Mouse (Mus musculus) cerebellum, adult 9-10 months (tissue): ENCODE measurements around the gene Csrnp3.
A peak's percentile ranks its signal among the peaks of the same experiment; 100 is the strongest.

ENCODE experiments used
- DNase-seq: peaks from one replicate; pipeline ENCODE4 v3.0.0; 2022

Csrnp3 gene

DNA sequence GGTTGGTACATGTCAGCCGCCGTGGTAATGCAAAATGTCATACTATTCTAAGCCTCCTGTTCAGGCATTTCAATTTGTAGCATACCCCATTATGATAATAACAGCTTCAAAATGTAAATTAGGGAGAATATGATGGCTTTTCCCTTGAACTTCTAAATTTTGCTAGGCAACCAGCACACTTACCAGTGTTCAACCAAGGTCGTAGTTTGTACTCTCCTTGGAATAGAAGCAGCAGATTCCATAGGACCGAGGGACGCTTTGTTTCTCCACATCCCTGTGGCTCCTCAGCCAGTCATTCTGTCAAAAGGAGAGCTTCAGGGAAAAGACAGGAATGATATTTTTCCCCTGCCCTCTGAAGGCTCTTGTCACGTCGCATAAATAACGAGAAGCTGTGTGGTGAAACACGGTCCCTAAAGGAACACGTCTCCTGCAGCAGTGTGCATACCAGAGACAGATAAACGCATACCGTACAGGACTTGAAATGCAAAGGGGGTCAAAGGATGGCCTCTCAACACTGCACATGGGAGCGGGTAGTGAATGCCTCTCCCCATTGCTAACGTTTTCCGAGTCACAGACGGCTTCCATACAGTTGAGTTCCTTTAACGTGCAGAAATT, 108.3 kb downstream of the Csrnp3 start:
- no peak for DNase-seq

DNA sequence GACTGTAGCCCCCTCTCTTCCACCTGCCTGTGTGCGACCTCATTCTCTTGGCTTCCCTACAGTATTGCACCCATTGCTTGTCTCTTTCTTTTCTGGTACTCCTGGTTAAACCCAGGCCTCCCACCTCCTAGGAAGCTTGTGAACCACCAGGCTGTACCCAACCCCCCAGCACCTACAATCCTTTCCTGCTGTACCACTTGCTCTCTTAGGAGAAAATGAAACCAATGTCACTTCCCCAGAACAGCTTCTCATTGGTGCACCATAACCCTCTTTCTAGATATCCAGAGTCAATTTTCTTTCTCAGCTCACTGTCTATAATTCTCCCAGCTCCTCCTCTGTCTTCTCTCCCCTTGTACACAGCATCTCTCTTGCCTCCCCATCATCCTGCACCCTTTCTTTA, 110.2 kb downstream of the Csrnp3 start:
- DNase-seq: no peak

DNA sequence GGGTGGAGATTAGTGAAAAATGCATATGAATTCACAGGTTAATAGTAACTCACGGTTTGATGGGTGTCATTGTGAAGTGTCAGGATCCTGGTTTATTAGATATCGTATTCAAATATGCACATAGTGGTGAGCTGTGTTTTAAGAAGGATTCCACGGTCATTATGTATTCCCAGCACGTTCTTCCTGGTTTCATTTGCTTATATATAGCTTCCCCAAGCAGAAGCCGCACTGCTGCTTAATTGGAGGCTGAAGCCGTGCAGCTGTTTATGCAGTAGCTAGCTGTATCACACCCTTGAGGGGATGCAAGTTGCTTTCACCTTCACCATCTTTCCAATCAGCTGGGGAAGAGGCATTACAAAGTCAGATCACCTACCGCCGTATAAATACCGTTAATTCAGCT, 111.2 kb downstream of the Csrnp3 start:
- DNase-seq: no peak

DNA sequence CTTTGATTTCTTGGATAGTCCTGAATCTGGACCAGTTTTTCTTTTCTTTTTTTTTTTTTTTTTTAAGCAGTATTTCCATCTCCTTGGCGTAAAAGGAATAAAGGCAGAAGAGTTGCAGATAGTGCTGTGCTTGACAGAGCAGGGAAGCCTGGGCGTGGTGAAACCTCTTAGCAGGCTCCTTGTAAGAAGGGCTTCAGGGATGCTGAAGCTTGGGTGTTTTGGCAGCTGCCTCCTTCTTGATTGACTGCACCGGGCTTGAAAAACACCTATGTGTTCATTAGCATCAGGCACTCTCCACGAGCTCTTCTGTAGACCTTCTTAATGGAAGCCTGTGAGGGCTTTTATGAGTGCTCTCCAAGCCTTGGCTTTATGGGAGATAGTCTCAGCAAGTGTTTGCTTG, 117.9 kb downstream of the Csrnp3 start:
- DNase-seq: no peak

DNA sequence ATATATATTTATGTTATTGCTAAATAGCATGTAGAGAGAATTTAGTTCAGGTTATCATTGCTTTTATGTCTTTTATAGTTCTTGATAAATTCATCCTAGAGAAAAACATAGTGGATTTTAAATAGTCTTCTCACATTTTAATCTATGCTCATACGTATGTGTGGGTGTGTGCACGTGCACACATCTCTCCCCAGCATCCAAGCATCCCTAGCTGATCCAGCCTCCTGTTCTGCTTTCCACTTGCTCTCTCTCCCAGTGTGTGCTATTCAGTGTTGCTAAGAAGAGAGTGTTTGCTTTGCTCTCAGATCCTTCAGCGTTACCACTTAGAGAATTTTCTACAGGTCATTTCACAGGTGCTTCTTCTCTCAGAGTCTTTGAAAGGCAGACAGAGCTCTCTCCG, 123.2 kb downstream of the Csrnp3 start:
- DNase-seq: no peak

DNA sequence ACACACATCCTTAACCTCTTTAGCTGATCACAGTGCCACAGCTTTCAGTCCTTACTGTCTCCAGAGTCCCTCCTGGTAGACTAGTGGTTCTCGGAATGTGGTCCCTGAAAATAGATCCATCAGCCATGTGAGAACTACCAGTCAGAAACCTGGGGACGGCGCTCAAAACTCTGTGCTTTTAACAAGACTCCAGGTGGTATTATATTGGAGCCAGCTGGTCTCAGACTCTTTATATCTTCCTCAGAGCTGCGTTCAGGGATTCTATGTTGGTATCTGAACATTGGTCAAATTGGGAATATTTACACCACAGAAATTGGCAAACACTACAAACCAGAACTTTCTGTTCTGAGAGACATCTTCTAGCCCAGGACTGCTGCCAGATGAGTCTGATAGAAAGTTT, 128.3 kb downstream of the Csrnp3 start:
- DNase-seq: no peak

DNA sequence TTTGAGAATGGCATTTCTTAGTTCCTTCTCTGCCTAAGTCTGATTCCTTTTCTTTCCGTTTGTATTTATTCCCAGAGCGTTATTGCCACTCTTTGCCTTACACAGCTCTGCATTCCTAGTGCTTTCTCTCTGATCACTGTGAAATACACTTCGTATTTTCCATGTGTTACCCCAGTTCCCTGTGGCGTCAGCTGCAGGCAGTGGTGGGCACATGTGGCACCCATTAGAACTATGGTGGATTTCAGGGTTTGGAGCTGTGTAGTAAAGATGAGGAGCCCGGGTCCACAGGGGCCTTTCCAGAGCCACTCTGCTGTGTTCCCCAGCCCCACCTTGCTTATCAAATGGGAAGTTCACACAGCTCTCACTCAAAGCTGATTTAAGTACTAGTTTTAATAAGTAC, 129.8 kb downstream of the Csrnp3 start:
- no peak for DNase-seq

DNA sequence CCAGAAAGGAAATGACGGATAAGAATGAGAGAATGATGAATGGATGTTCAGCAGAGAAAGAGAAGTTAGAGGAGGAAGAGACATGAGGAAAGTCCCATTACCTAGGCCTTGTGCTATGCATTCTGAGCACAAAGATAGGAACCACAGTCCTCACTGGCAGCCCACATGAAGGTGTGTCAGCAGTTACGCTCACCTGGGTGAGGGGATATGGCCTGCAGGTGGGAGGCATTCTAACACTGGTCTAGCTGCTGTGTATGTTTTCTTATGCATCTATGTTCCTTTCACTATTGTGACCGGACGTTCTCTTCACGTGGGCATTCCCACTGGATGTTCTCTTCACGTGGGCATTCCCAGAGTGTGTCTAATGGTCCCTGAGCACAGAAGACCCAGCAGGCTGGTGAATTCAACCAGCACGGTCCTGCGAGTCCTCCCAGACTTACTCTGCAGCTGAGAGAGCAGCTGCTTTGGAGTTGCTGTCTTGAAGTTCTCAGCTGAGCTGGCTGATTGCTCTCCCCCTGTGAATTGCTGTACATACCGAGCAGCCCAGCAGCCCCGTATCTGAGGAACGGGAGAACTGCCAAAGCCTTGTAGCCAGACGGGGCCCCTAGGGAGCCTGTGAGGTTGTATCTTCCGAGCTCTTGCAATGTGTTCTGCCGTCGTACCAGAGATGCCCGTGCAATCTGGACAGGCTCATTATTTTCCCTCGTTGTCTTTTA, 133.9 kb downstream of the Csrnp3 start:
- DNase-seq: peak; percentile 39

DNA sequence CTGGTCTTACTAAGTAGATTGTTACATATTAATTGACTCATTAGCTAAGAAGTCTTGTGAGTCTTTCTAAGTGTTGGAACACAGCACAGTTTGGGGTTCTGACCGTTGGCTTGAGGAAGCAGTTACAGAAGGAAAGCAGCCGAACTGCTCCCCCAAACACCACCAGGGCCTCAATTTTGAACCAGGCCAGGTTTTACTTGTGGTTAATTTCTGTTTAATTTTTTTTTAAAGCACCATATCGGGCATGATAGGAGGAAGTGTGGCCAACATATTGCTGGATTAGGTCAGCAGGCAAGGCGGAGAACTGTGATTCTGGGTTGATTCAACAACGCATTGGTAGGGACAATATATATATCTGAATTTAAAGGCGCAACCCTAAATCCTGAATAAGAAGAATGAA, 135.9 kb downstream of the Csrnp3 start:
- DNase-seq: no peak

DNA sequence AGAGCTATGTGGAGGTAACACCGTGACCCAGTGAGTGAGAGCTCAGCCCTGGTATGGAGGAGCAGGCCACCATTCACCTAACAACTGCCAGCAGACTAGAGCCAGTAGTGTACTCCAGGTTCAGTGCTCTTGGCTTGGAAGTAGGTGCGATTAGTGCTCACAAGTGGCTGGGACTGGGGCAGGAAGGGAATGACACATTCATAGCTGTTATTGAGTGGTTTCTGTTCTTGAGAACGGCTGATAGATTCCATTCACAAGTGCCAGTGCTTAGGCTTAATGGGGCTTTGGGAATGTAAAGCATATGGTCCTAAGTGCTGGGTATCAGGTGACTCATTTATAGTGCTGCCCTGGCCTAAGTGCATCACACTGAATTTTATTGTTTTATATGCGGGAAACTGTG, 136.4 kb downstream of the Csrnp3 start:
- DNase-seq: no peak

DNA sequence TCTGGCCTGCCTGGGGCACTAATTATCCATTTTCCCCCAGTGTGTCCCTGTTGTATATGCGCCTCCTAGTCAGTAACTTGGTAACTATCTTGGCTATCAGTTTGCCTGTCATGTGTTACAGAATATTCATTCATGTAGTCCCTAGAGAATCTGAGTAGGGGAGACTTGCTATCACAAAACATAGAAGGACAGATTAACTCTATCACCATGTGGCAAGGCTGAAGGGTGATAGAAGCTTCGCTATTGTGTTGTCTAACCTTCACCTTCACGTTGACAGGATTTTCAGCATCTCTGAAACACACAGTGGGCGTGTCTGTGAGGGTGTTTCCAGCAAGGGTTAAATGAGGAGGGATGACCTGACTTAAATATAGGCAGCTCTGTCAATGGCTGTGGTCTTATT, 140.1 kb downstream of the Csrnp3 start:
- DNase-seq: no peak

DNA sequence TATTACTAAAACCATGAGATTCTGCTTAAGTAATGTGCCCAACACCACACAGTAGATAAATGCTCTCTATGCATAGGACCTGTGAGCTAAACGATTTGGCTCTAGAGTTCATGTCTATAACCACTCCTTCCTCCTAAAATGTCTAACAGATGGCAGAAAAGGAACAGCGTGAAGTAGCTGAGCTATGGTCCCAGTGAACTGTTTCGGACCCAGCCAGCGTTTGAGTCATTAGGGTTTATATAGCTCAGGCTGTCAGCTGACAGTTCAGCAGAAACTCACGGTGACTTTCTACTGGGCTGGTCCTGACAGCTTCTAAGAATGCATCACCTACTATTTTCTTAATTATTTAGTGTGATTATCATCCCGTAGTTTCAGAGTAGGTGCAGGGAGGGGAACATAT, 141.5 kb downstream of the Csrnp3 start:
- DNase-seq: peak; percentile 26

DNA sequence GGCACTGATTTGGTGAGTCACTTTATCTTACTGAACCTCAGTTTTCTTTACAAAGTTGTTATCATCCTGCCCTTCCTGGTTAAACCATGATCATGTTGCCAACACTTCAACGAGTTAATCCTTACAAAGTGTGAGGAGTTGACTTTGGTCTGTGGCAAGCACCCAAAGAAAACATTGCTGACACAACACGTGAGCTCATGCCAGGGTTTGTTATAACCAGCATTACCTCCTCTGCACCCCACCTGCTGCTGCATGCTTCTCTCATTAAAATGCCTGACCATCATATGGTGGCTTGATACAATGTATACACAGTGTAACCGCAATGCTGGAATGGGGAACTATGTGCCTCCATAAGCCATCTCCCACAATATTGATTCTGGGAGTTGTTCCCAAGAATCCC, 142.0 kb downstream of the Csrnp3 start:
- DNase-seq: no peak

DNA sequence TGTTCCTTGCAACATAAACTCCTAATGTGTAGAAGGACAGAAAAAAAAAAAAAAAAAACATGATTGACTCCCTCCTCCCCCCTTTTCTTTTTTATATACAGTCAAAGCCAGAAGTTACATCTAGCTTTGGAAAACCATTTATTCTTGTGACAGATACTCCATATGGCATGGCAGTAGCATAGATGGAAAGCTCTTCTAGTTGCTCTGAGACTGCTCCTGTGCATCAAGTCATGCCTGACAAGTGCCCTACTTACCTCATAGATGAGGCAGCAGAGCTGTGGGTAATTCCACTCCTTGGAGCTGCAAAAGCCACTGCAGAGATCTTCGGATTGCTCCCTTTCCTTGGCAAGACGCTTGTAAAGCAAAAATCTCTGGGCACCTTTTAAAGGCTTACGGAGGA, 143.2 kb downstream of the Csrnp3 start:
- DNase-seq: no peak

DNA sequence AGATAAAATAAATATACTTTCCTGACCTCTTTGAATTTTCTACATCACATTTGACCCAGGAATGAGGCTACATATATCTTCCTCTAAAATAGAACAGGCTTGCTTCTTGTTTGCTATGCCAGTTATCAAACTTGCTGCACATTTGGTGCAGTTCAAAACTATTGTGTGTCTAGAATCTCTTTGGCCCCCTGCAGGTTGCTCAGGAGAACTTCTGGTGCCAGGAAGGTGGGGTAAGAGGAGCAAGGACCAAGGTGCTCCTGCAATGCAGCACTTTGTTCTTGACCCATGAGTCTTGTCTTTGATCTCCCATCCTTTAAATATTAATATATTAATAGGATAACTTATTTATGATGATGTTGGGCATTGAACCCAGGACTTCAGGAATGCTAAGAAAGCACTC, 144.5 kb downstream of the Csrnp3 start:
- DNase-seq: no peak

DNA sequence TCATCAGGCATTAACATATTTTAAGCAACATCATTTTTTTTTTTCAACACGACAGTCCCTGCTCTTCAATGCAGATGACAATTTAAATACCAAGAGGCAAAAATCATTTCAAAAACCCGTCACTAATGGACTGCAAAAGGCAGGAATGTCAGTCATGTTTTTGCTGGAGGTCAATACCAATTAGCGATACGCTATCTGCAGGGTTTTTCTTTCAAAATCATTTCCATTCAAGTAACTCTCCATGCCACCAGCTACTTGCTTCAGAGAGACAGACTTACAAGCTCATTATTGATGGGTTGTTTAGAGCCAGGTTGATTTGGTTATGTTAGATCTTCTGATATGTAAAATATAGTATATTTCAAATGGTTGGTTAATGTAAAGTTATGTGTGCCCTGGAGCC, 145.2 kb downstream of the Csrnp3 start:
- no peak for DNase-seq

DNA sequence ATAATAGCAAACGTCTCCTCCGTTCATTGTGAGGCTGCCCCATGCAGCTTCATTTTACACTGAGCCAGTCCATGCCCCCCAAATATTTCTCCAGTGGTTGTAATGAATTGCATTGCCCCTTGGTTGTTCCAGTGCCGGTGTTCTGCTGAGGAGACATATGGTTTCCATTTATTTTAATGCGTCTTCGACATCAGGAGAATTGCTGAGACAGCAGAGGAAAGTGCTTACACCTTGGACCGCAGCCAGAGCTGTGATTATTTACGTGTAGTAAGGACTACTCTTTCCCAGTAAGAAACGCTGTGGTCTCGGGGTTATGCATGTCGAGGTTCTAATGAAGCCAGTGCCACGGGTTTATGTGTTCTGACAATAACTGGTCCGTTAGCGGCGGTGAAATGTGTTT, 147.8 kb downstream of the Csrnp3 start:
- no peak for DNase-seq

DNA sequence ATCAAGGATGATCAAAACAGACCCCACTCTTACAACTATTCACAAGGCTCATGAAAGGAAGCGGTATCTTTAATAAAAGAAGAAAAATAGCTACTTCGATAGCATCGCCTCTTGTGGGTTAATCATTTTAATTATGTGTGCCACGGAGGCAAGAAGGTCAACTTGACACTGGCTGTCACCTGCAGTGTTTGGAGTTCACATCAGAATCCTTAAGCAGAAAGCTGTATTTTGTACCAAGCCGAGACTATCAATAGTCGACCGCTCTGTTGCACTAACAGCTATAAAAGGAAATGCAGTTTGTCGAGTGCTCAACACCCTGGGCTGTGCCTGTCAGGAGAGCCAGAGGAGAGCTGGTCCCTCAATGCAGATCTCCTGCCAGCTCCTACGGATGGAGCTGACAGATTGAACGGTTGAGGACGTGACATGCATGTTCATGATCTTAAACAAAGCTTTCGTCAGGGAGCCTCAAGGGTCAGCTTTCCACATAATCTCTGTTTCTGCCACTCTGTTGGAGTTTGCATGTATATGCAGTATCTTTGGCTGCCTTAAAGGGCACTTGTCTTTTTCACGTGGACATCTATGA, 149.4 kb downstream of the Csrnp3 start:
- DNase-seq: no peak

DNA sequence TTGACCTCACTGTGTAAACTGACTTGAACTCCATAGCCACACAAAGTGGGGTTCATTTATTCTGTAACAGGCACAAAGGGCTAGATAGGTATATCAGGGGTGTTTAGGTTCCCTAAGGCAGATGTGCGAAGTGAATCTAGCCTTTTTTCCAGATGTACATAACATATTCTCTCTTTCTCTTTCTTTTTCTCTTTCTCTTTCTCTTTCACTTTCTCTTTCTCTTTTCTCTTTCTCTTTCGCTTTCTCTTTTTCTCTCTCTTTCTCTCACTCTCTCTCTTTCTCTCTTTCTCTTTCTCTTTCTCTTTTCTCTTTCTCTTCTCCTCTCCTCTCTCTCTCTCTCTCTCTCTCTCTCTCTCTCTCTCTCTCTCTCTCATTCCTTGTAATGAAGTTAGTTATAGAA, 153.2 kb downstream of the Csrnp3 start:
- no peak for DNase-seq

DNA sequence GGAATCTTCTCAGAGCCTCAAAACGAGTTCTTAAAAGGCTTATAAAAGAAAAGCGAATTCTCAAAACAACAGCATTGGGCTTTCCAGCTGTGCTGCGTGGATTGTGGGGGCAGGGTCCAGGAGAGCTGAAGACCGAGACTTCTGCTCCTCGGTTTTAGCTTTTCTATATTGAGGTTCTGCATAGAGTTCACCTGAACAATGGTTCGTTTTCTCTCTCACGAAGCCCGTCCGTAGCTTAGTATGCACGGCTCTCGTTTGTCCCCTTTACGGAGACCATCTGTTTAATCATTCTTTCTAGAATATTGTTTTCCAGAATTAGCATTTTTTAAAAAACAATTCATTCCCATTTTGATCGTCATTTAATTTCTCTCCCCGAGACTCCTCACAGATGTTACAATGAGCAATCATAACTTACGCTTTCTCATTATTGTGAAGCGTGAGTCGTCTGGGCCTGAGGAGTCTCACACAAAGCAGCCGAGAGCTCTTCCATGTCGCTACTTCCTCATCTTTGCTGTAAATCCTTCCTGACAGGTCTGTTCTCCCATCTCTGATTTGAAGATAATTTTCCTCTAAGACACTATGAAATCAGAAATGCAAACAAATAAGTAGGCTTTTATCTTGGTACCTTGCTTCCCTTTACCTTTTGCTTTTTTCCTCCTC, 163.6 kb downstream of the Csrnp3 start:
- no peak for DNase-seq

DNA sequence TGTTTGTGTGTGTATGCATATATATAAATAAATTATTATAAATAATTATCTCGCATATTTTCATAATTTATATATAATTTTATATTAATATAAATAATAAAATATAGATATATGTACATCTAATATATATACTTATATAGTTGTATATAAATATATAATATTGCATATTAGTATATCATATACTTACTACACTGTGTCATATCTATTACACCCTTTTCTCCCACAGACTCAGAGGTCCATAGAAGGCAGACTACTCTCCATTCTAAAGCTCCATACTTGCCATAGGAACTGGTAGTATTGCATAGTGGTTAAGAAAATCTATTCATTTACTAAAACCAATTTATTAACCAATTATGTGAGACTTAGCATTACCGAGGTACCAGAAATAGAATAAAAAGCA, 164.1 kb downstream of the Csrnp3 start:
- DNase-seq: no peak

DNA sequence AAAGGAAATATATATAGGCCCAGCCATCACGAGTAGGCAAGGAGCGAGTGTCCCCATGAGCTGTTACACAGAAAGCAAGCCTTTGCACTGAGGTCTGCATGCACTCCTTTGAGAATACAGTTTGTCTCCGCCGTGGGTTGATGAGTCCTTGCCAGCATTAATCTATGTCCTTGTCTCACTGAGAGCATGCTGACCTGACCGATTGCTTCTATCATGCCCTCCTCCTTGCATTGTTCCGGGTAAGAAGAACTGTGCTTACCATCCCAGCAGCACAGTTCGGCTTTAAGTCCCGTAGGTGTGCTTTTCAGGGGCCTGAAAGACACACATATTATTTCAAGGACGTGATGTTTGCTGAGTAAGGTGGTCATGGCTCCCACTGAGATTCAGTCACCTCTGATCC, 173.1 kb downstream of the Csrnp3 start:
- no peak for DNase-seq

DNA sequence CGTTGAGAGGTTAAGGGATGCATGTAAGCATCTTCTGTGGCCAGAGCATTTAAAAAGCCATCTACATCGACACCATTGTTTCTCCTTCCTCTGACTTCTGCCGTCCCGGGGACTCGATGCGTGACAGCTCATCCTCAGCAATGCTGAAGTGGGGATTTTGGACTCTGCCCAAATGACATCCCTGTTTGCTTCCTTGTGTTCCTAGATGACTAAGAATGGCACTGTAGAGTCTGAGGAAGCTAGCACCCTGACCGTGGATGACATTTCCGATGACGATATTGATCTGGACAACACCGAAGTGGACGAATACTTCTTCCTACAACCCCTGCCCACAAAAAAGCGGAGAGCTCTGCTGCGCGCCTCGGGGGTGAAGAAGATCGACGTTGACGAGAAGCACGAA, 173.7 kb downstream of the Csrnp3 start:
- DNase-seq: no peak

DNA sequence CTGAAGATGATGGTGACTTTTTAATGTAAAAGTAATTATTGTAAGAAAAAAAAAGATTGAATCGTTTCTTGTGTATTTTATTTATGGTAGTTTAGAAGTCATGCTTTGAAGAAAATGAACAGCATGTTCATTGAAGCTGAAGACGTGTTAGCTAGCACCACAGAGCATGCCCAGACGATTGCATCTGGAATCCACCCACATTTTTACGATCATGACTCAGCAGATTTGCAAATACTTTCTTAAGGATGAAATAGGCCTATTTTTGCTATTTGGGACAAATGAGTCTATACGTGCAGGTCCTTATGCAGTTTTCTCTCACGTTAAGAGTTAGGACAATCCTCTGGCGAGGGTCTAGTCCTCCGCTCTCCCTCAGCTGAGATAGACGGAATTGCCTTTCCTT, 177.9 kb downstream of the Csrnp3 start:
- no peak for DNase-seq
